Mouse (Mus musculus) ovary, adult 2 months (tissue): ENCODE results near the gene Trim40. TPM values are rescaled to one million over a fixed set of nuclear protein-coding genes. Genes with fewer than 3 reads are reported as not detected.

Experiments
- polyA plus RNA-seq: library from polyadenylated mRNA; depleted of rRNA; stranded (reverse); fragments of >200 nt; gene quantifications from 2 replicates; pipeline ENCODE4 v1.2.3, GENCODE M21; 2012; rRNA removed

Gene Trim40
- 0.14 and 0.17 TPM in 2 replicates for polyA plus RNA-seq

GRCm38 (mm10) chr17:36890073-36890903, at the start of gene Trim40:
TSS of gene Trim40 (minus strand) at chr17:36890123.

GRCm38 (mm10) chr17:36897552-36898205, 7.8 kb upstream of the Trim40 start, which contains the start of gene Trim31:
TSS of gene Trim31 (plus strand) at chr17:36898118.

GRCm38 (mm10) chr17:36869284-36869954, 20.5 kb downstream of the Trim40 start, which contains the start of gene Trim10:
TSS of gene Trim10 (plus strand) at chr17:36869574.

GRCm38 (mm10) chr17:36866719-36867527, 23.0 kb downstream of the Trim40 start, which contains the start of gene Trim15:
TSS of gene Trim15 (minus strand) at chr17:36867210.

GRCm38 (mm10) chr17:36836874-36837647, 52.9 kb downstream of the Trim40 start, which contains the start of gene Trim26:
TSS of gene Trim26 (plus strand) at chr17:36837134.

Other genes with a start within 250 kb of the Trim40 start
- gene H2-M9, start 247.5 kb downstream of the Trim40 start, polyA plus RNA-seq: not detected in 2 replicates
- not detected in 2 replicates for gene H2-M1, start 217.9 kb downstream of the Trim40 start, polyA plus RNA-seq
- not detected in 2 replicates for gene H2-M10.5, start 117.2 kb downstream of the Trim40 start, polyA plus RNA-seq
- not detected in 2 replicates for gene H2-M10.6, start 78.0 kb downstream of the Trim40 start, polyA plus RNA-seq
- gene Trim26, start 53.0 kb downstream of the Trim40 start, polyA plus RNA-seq: 54.2 and 58.7 TPM in 2 replicates
- gene Trim15, start 22.9 kb downstream of the Trim40 start, polyA plus RNA-seq: 0.43 and 1.4 TPM in 2 replicates
- gene Trim10, start 20.5 kb downstream of the Trim40 start, polyA plus RNA-seq: 0.10 TPM in 1 of 2 replicates, not detected in the other
- gene Trim31, start 8.0 kb upstream of the Trim40 start, polyA plus RNA-seq: not detected in 2 replicates
- gene Rnf39, start 52.8 kb upstream of the Trim40 start, polyA plus RNA-seq: 2.8 and 4.4 TPM in 2 replicates
- gene Ppp1r11, start 61.6 kb upstream of the Trim40 start, polyA plus RNA-seq: 24.8 and 31.2 TPM in 2 replicates
- gene Znrd1, start 68.4 kb upstream of the Trim40 start, polyA plus RNA-seq: 26.6 and 33.4 TPM in 2 replicates
- gene Znrd1as, start 68.5 kb upstream of the Trim40 start, polyA plus RNA-seq: 0.36 and 1.5 TPM in 2 replicates
- gene 2410137M14Rik, start 91.1 kb upstream of the Trim40 start, polyA plus RNA-seq: not detected in 2 replicates
- gene H2-M5, start 99.4 kb upstream of the Trim40 start, polyA plus RNA-seq: 0.54 and 1.4 TPM in 2 replicates
- 16.9 and 20.7 TPM in 2 replicates for gene Zfp57, start 111.0 kb upstream of the Trim40 start, polyA plus RNA-seq
- not detected in 2 replicates for gene Mog, start 133.3 kb upstream of the Trim40 start, polyA plus RNA-seq
- 60.3 and 72.3 TPM in 2 replicates for gene Gabbr1, start 155.8 kb upstream of the Trim40 start, polyA plus RNA-seq
- not detected in 2 replicates for gene Olfr90, start 198.4 kb upstream of the Trim40 start, polyA plus RNA-seq
- not detected in 2 replicates for gene Olfr91, start 208.2 kb upstream of the Trim40 start, polyA plus RNA-seq
- gene Olfr92, start 230.0 kb upstream of the Trim40 start, polyA plus RNA-seq: not detected in 2 replicates